Mouse (Mus musculus) kidney, adult 9 months (tissue): ENCODE results near the gene Keg1.

Experiments
- DNase-seq: peaks from one replicate; pipeline ENCODE4 v3.0.0; 2022

Keg1 gene

DNA sequence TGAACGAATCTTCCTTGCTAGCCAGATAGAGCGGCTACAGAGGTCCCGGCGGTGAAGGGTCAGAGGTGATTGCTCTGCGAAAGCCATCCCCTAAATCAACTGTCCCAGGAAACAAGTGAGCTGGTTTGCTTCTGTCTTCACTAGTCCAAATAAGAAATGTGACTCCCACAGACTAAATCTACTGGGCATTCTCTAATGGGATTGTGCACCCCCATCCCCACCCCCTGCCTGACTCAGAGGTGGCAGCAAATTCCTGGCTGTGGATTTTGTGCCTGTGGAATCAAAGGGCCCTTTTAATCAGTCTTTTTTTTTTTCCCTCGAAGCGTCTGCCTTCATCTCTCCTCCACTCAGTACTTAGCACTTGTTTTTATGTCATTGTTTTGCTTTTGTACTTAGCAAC is 69.7 kb downstream of the Keg1 start, which contains the start of gene Cntf:
Cntf (minus strand) TSS at position 325 of the 400 bp plus-strand sequence.
- no peak for DNase-seq
